Mouse (Mus musculus): ENCODE data around the gene Gm20388.

Gene Gm20388

GRCm38 (mm10) chr8:124284333-124284711 lies 4373.7 kb downstream of the Gm20388 start:
- no peak for DNase-seq (ENCODE audit: low spot score in 2 of 2)

GRCm38 (mm10) chr8:124284984-124285576 lies 4374.4 kb downstream of the Gm20388 start:
- no peak for DNase-seq (ENCODE audit: low spot score in 2 of 2)

- DNase-seq (ENCODE audit: low spot score in 2 of 2) = no peak
Measured at GRCm38 (mm10) chr8:124286461-124287124, 4376.0 kb downstream of the Gm20388 start.

- no peak for DNase-seq (ENCODE audit: low spot score in 2 of 2)
Measured at GRCm38 (mm10) chr8:124288215-124288864, 4377.7 kb downstream of the Gm20388 start.

GRCm38 (mm10) chr8:124289481-124290050 lies 4378.9 kb downstream of the Gm20388 start:
- DNase-seq (ENCODE audit: low spot score in 2 of 2) = no peak

GRCm38 (mm10) chr8:124290911-124291691 lies 4380.5 kb downstream of the Gm20388 start:
- DNase-seq (ENCODE audit: low spot score in 2 of 2) = no peak

- DNase-seq (ENCODE audit: low spot score in 2 of 2) = no peak
Measured at GRCm38 (mm10) chr8:124291693-124292092, 4381.1 kb downstream of the Gm20388 start.

GRCm38 (mm10) chr8:124292965-124293364 lies 4382.3 kb downstream of the Gm20388 start:
- no peak for DNase-seq (ENCODE audit: low spot score in 2 of 2)

GRCm38 (mm10) chr8:124294425-124294824 lies 4383.8 kb downstream of the Gm20388 start:
- no peak for DNase-seq (ENCODE audit: low spot score in 2 of 2)

GRCm38 (mm10) chr8:124294900-124295299 lies 4384.3 kb downstream of the Gm20388 start:
- DNase-seq (ENCODE audit: low spot score in 2 of 2) = no peak

GRCm38 (mm10) chr8:124295357-124295756 lies 4384.7 kb downstream of the Gm20388 start:
- no peak for DNase-seq (ENCODE audit: low spot score in 2 of 2)

GRCm38 (mm10) chr8:124301512-124301911 lies 4390.9 kb downstream of the Gm20388 start:
- no peak for DNase-seq (ENCODE audit: low spot score in 2 of 2)

- DNase-seq (ENCODE audit: low spot score in 2 of 2) = no peak
Measured at GRCm38 (mm10) chr8:124301935-124302555, 4391.4 kb downstream of the Gm20388 start.

GRCm38 (mm10) chr8:124303211-124303902 lies 4392.7 kb downstream of the Gm20388 start:
- DNase-seq (ENCODE audit: low spot score in 2 of 2) = no peak

- no peak for DNase-seq (ENCODE audit: low spot score in 2 of 2)
Measured at GRCm38 (mm10) chr8:124304141-124304540, 4393.5 kb downstream of the Gm20388 start.

GRCm38 (mm10) chr8:124306574-124306973 lies 4395.9 kb downstream of the Gm20388 start:
- DNase-seq (ENCODE audit: low spot score in 2 of 2) = no peak

- no peak for DNase-seq (ENCODE audit: low spot score in 2 of 2)
Measured at GRCm38 (mm10) chr8:124307700-124308099, 4397.1 kb downstream of the Gm20388 start.

GRCm38 (mm10) chr8:124310509-124310908 lies 4399.9 kb downstream of the Gm20388 start:
- DNase-seq (ENCODE audit: low spot score in 2 of 2) = no peak

GRCm38 (mm10) chr8:124311111-124311510 lies 4400.5 kb downstream of the Gm20388 start:
- no peak for DNase-seq (ENCODE audit: low spot score in 2 of 2)

- DNase-seq (ENCODE audit: low spot score in 2 of 2) = no peak
Measured at GRCm38 (mm10) chr8:124311723-124312122, 4401.1 kb downstream of the Gm20388 start.

- DNase-seq (ENCODE audit: low spot score in 2 of 2) = no peak
Measured at GRCm38 (mm10) chr8:124312228-124312627, 4401.6 kb downstream of the Gm20388 start.

All from frontal cortex, postnatal 25 days (tissue).